Comparison of ENCODE assay signal across 9 mouse cellular contexts in genomic region chr8:119838983-119839340, GRCm38 (mm10). TPM values are rescaled to one million over a fixed set of nuclear protein-coding genes. Genes with fewer than 3 reads are reported as not detected.
DNase-seq lines count a peak whose midpoint lies in the region; ATAC-seq and TF ChIP-seq lines count a peak whose summit lies in the region.
"Had no signal": no experiment of that assay in that cellular context is flagged by ENCODE, and none has a peak within 500 bp of the region (broad histone marks: within the 10 kb centered on the region; RNA-seq: fewer than 3 reads in every experiment).

No protein-coding gene starts in this region.

- peaks cover 24% of the 10 kb centered on the region for H3K4me1 ChIP-seq in kidney, postnatal 0 days (replicated peaks; ENCODE audit: insufficient read depth, low read length)
- H3K4me1 ChIP-seq in embryonic facial prominence, embryonic 13.5 days, result peaks cover 38% of the 10 kb centered on the region
- peaks cover 27% of the 10 kb centered on the region for H3K4me1 ChIP-seq in intestine, embryonic 16.5 days (ENCODE audit: control insufficient read depth, insufficient read depth, low read length)
- H3K4me1 ChIP-seq in neural tube, embryonic 12.5 days, result peaks cover 55% of the 10 kb centered on the region

- no peaks in the 10 kb centered on the region for H3K9me3 ChIP-seq in kidney, postnatal 0 days (replicated peaks; ENCODE audit: low read length)
- no peaks in the 10 kb centered on the region for H3K9me3 ChIP-seq in embryonic facial prominence, embryonic 13.5 days
- no peaks in the 10 kb centered on the region for H3K9me3 ChIP-seq in intestine, embryonic 16.5 days (ENCODE audit: control insufficient read depth, low read length)
- H3K9me3 ChIP-seq in neural tube, embryonic 12.5 days, result no peaks in the 10 kb centered on the region

- peak overlapping the region; percentile 73; the same call in 1 of the 2 replicates for H3K27ac ChIP-seq in kidney, postnatal 0 days
- H3K27ac ChIP-seq in embryonic facial prominence, embryonic 13.5 days, result no peak overlapping the region
- peak overlapping the region; percentile 87 for H3K27ac ChIP-seq in intestine, embryonic 16.5 days (ENCODE audit: low read length)
- no peak overlapping the region for H3K27ac ChIP-seq in neural tube, embryonic 12.5 days

- no peaks in the 10 kb centered on the region for H3K27me3 ChIP-seq in kidney, postnatal 0 days (ENCODE audit: insufficient read depth, low read length)
- H3K27me3 ChIP-seq in embryonic facial prominence, embryonic 13.5 days, result no peaks in the 10 kb centered on the region
- no peaks in the 10 kb centered on the region for H3K27me3 ChIP-seq in intestine, embryonic 16.5 days (replicated peaks; ENCODE audit: control insufficient read depth, insufficient read depth, low read length)
- H3K27me3 ChIP-seq in neural tube, embryonic 12.5 days (replicated peaks), result no peaks in the 10 kb centered on the region
- H3K27me3 ChIP-seq: Patski had no signal

- peak overlapping the region; percentile 76 for H3K9ac ChIP-seq in kidney, postnatal 0 days (ENCODE audit: low read depth, low read length)
- H3K9ac ChIP-seq in embryonic facial prominence, embryonic 13.5 days, result peak overlapping the region; percentile 84; the same call in 1 of the 2 replicates
- H3K9ac ChIP-seq in intestine, embryonic 16.5 days (ENCODE audit: low read depth, low read length), result peak overlapping the region; percentile 89
- H3K9ac ChIP-seq in neural tube, embryonic 12.5 days, result peak overlapping the region; percentile 77

- H3K36me3 ChIP-seq in kidney, postnatal 0 days (ENCODE audit: insufficient read depth, low read length), result 0 out of 2 replicates have a peak, but pooled peaks cover 2% of the 10 kb centered on the region
- no peaks in the 10 kb centered on the region for H3K36me3 ChIP-seq in embryonic facial prominence, embryonic 13.5 days
- no peaks in the 10 kb centered on the region for H3K36me3 ChIP-seq in intestine, embryonic 16.5 days (ENCODE audit: control insufficient read depth, insufficient read depth, low read length)
- no peaks in the 10 kb centered on the region for H3K36me3 ChIP-seq in neural tube, embryonic 12.5 days

- WGBS in kidney, postnatal 0 days, result 63% methylated on average over 4 of the region's 4 CpGs
- 66% methylated on average over 4 of the region's 4 CpGs for WGBS in embryonic facial prominence, embryonic 13.5 days
- WGBS in intestine, embryonic 16.5 days, result 57% methylated on average over 4 of the region's 4 CpGs
- WGBS in neural tube, embryonic 12.5 days, result 53% methylated on average over 4 of the region's 4 CpGs

- TF ChIP-seq CTCF in kidney, postnatal 0 days (IDR thresholded peaks at IDR 0.05; ENCODE audit: low read depth), result no peak

- no peak for DNase-seq in kidney, postnatal 0 days (ENCODE audit: low spot score)
- DNase-seq in kidney, adult 11 months, result no peak
- no peak for DNase-seq in embryo, embryonic 9.5 days (ENCODE audit: extremely low spot score)
- no peak for DNase-seq in T-cell, adult 2 months (ENCODE audit: low spot score)
- no peak for DNase-seq in frontal cortex, postnatal 25 days (ENCODE audit: low spot score in 2 of 2)

- ATAC-seq in kidney, postnatal 0 days (replicated peaks; ENCODE audit: low FRiP score, low read depth), result no peak
- ATAC-seq in embryonic facial prominence, embryonic 13.5 days (ENCODE audit: insufficient number of reproducible peaks, insufficient read depth, low FRiP score, low TSS enrichment, low read depth), result no peak
- ATAC-seq in intestine, embryonic 16.5 days, result no peak
- ATAC-seq in neural tube, embryonic 12.5 days (ENCODE audit: low FRiP score, low read depth), result no peak
- ATAC-seq: Patski had no signal

- peak overlapping the region; percentile 72 for H3K4me3 ChIP-seq in kidney, postnatal 0 days (replicated peaks; ENCODE audit: low read depth, low read length)
- peak overlapping the region; percentile 69 for H3K4me3 ChIP-seq in embryonic facial prominence, embryonic 13.5 days
- peak overlapping the region; percentile 75 for H3K4me3 ChIP-seq in intestine, embryonic 16.5 days (ENCODE audit: low read length)
- H3K4me3 ChIP-seq in neural tube, embryonic 12.5 days, result peak overlapping the region; percentile 67

- H3K4me2 ChIP-seq in kidney, postnatal 0 days (ENCODE audit: low read length), result peak overlapping the region; percentile 87
- H3K4me2 ChIP-seq in embryonic facial prominence, embryonic 13.5 days, result peak overlapping the region; percentile 91
- peak overlapping the region; percentile 81 for H3K4me2 ChIP-seq in intestine, embryonic 16.5 days (ENCODE audit: low read depth, low read length)
- peak overlapping the region; percentile 87 for H3K4me2 ChIP-seq in neural tube, embryonic 12.5 days (replicated peaks)

RNA-seq across cellular contexts. Expression of gene Cotl1, which starts 1.4 kb away (rescaled TPM):
- polyA plus RNA-seq in kidney, postnatal 0 days (2015; fragmentation: Nextera tagmentation; extraction: Ambion mirVana), result 101 and 117 TPM in 2 replicates
- polyA plus RNA-seq in embryonic facial prominence, embryonic 13.5 days (2015; fragmentation: Nextera tagmentation; extraction: Ambion mirVana), result 71.3 and 90.2 TPM in 2 replicates
- 248 and 262 TPM in 2 replicates for polyA plus RNA-seq in intestine, embryonic 16.5 days (2015; fragmentation: Nextera tagmentation; extraction: Ambion mirVana)
- polyA plus RNA-seq in neural tube, embryonic 12.5 days (2016; fragmentation: Nextera tagmentation; extraction: Ambion mirVana), result 219 and 263 TPM in 2 replicates

RNA-seq across cellular contexts. Expression of gene Klhl36, which starts 23.1 kb away (rescaled TPM):
- polyA plus RNA-seq in kidney, postnatal 0 days (2015; fragmentation: Nextera tagmentation; extraction: Ambion mirVana), result 22.1 and 22.5 TPM in 2 replicates
- 8.4 and 11.6 TPM in 2 replicates for polyA plus RNA-seq in embryonic facial prominence, embryonic 13.5 days (2015; fragmentation: Nextera tagmentation; extraction: Ambion mirVana)
- polyA plus RNA-seq in intestine, embryonic 16.5 days (2015; fragmentation: Nextera tagmentation; extraction: Ambion mirVana), result 11.5 and 12.2 TPM in 2 replicates
- 10.8 and 10.9 TPM in 2 replicates for polyA plus RNA-seq in neural tube, embryonic 12.5 days (2016; fragmentation: Nextera tagmentation; extraction: Ambion mirVana)

Comparison
In these comparisons a context has a peak if more than half of its experiments do, and no peak if none do; other contexts are left out.
1. H3K27ac ChIP-seq: peak in kidney, postnatal 0 days (single experiment) and intestine, embryonic 16.5 days (single experiment); none in embryonic facial prominence, embryonic 13.5 days (single experiment) and neural tube, embryonic 12.5 days (single experiment).
2. Peak in every context shown above with its lines, with median percentiles within 50 percentile points of each other: H3K4me2 ChIP-seq, H3K4me3 ChIP-seq and H3K9ac ChIP-seq.